Mouse (Mus musculus) CH12.LX (cell line): ENCODE results near the gene Slc15a3. TPM values are rescaled to one million over a fixed set of nuclear protein-coding genes. Genes with fewer than 3 reads are reported as not detected.

ENCODE experiments used
- DNase-seq: peaks from one replicate; pipeline ENCODE4 v3.0.0-alpha.2; 2013; ENCODE audit errors: extremely low read depth
- H3K27ac ChIP-seq: 2 replicates; pipeline ENCODE4 v1.5.1; 2012; ENCODE audit warnings: low read depth, mild to moderate bottlenecking, control low read depth, moderate library complexity; ENCODE audit not compliant: insufficient read depth
- H3K27me3 ChIP-seq: replicated peaks from 2 replicates; pipeline ENCODE3; 2012; ENCODE audit warnings: inconsistent platforms
- H3K36me3 ChIP-seq, 2 experiments: replicated peaks in 1 of 2; 2 replicates each; pipeline versions ENCODE3 to v1.6.1; 2012; ENCODE audit warnings: inconsistent platforms in 1 of 2, low read length in 1 of 2, mild to moderate bottlenecking in 1 of 2, mixed read lengths in 1 of 2, moderate library complexity in 1 of 2; ENCODE audit not compliant: control insufficient read depth in 1 of 2, insufficient read depth in 1 of 2
- H3K4me1 ChIP-seq, 2 experiments: 2 replicates each; pipeline ENCODE4 v1.6.1; 2012; ENCODE audit warnings: inconsistent platforms in 1 of 2, moderate library complexity in 1 of 2; ENCODE audit not compliant: insufficient read depth in 2 of 2, control insufficient read depth in 1 of 2
- H3K4me2 ChIP-seq: 2 replicates; pipeline ENCODE4 v1.6.1; 2012; ENCODE audit warnings: low read depth, mild to moderate bottlenecking, control low read depth; ENCODE audit not compliant: poor library complexity, insufficient read depth, severe bottlenecking
- H3K4me3 ChIP-seq, 3 experiments: fragments of 150-350 bp in 1 of 3; sonication (generic) in 1 of 3; replicated peaks in 1 of 3; 2 replicates each; pipeline versions ENCODE3 to v1.5.1; 2011 to 2012; ENCODE audit warnings: low read depth in 2 of 3, low read length in 2 of 3, mild to moderate bottlenecking in 2 of 3, moderate library complexity in 2 of 3, control low read depth in 1 of 3, improper control_type of control experiment in 1 of 3, inconsistent platforms in 1 of 3, mixed read lengths in 1 of 3; ENCODE audit not compliant: poor library complexity in 1 of 3
- H3K79me2 ChIP-seq: replicated peaks from 2 replicates; pipeline ENCODE4 v1.6.1; 2012; ENCODE audit warnings: mild to moderate bottlenecking, moderate library complexity; ENCODE audit not compliant: control insufficient read depth, poor library complexity, insufficient read depth, severe bottlenecking; ENCODE audit errors: extremely low read depth
- H3K9ac ChIP-seq: 2 replicates; pipeline ENCODE4 v1.6.1; 2012; ENCODE audit warnings: low read depth, mild to moderate bottlenecking, control low read depth, moderate library complexity; ENCODE audit not compliant: insufficient read depth
- H3K9me3 ChIP-seq: replicated peaks from 2 replicates; pipeline ENCODE3; 2012; ENCODE audit warnings: low read length, inconsistent platforms, mixed read lengths
- BHLHE40 ChIP-seq: IDR thresholded peaks from 2 replicates; pipeline ENCODE4 v1.6.1; 2011; ENCODE audit warnings: mild to moderate bottlenecking, low read depth, low read length, improper control_type of control experiment
- CHD1 ChIP-seq: IDR thresholded peaks from 2 replicates; pipeline ENCODE4 v1.6.1; 2012; ENCODE audit warnings: low read depth, low read length, improper control_type of control experiment, inconsistent platforms
- CHD2 ChIP-seq: IDR thresholded peaks from 2 replicates; pipeline ENCODE4 v1.6.1; 2011; ENCODE audit warnings: low read length, improper control_type of control experiment
- E2F4 ChIP-seq: IDR thresholded peaks from 2 replicates; pipeline ENCODE4 v1.6.1; 2011; ENCODE audit warnings: low read depth, low read length, improper control_type of control experiment; ENCODE audit not compliant: insufficient replicate concordance
- EP300 ChIP-seq: IDR thresholded peaks from 2 replicates; pipeline ENCODE4 v1.6.1; 2011; ENCODE audit warnings: low read length, improper control_type of control experiment
- ETS1 ChIP-seq: conservative IDR thresholded peaks from 2 replicates; pipeline ENCODE4 v1.6.1; 2012; ENCODE audit warnings: low read depth, mild to moderate bottlenecking, inconsistent platforms, low read length, improper control_type of control experiment, moderate library complexity
- GABPA ChIP-seq: IDR thresholded peaks from 2 replicates; pipeline ENCODE4 v1.6.1; 2012; ENCODE audit warnings: low read depth, low read length, improper control_type of control experiment, inconsistent platforms; ENCODE audit not compliant: insufficient replicate concordance
- IRF4 ChIP-seq: IDR thresholded peaks from 2 replicates; pipeline ENCODE4 v1.6.1; 2014; ENCODE audit warnings: low read depth, mild to moderate bottlenecking, inconsistent platforms, low read length, improper control_type of control experiment
- JUND ChIP-seq: conservative IDR thresholded peaks from 2 replicates; pipeline ENCODE4 v1.6.1; 2011; ENCODE audit warnings: low read depth, low read length, improper control_type of control experiment
- KAT2A ChIP-seq: IDR thresholded peaks from 2 replicates; pipeline ENCODE4 v1.6.1; 2012; ENCODE audit warnings: low read length, improper control_type of control experiment, inconsistent platforms; ENCODE audit not compliant: insufficient replicate concordance
- MAX ChIP-seq: IDR thresholded peaks from 2 replicates; pipeline ENCODE4 v1.6.1; 2011; ENCODE audit warnings: low read length, improper control_type of control experiment
- MAZ ChIP-seq: IDR thresholded peaks from 2 replicates; pipeline ENCODE4 v1.6.1; 2012; ENCODE audit warnings: low read depth, mild to moderate bottlenecking, inconsistent platforms, low read length, improper control_type of control experiment, moderate library complexity
- MEF2A ChIP-seq: IDR thresholded peaks from 2 replicates; pipeline ENCODE4 v1.6.1; 2014; ENCODE audit warnings: low read depth, mild to moderate bottlenecking, inconsistent platforms, low read length, improper control_type of control experiment, borderline replicate concordance
- MXI1 ChIP-seq: IDR thresholded peaks from 2 replicates; pipeline ENCODE4 v1.6.1; 2011; ENCODE audit warnings: mild to moderate bottlenecking, low read depth, low read length, improper control_type of control experiment
- MYC ChIP-seq: IDR thresholded peaks from 2 replicates; pipeline ENCODE4 v1.6.1; 2011; ENCODE audit warnings: low read depth, mild to moderate bottlenecking, improper control_type of control experiment, low read length
- NELFE ChIP-seq: IDR thresholded peaks from 2 replicates; pipeline ENCODE4 v1.6.1; 2011; ENCODE audit warnings: low read depth, low read length, improper control_type of control experiment
- NRF1 ChIP-seq: IDR thresholded peaks from 2 replicates; pipeline ENCODE4 v1.6.1; 2014; ENCODE audit warnings: low read depth, mild to moderate bottlenecking, inconsistent platforms, low read length, improper control_type of control experiment, moderate library complexity
- PAX5 ChIP-seq: IDR thresholded peaks from 2 replicates; pipeline ENCODE4 v1.6.1; 2012; ENCODE audit warnings: low read length, inconsistent platforms, mixed read lengths
- SIN3A ChIP-seq: IDR thresholded peaks from 2 replicates; pipeline ENCODE4 v1.6.1; 2012; ENCODE audit warnings: low read length, improper control_type of control experiment, inconsistent platforms
- SMC3 ChIP-seq: IDR thresholded peaks from 2 replicates; pipeline ENCODE4 v1.6.1; 2011; ENCODE audit warnings: low read depth, low read length, improper control_type of control experiment
- TBP ChIP-seq: conservative IDR thresholded peaks from 2 replicates; pipeline ENCODE4 v1.6.1; 2011; ENCODE audit warnings: low read depth, low read length, improper control_type of control experiment
- TCF12 ChIP-seq: IDR thresholded peaks from 2 replicates; pipeline ENCODE4 v1.6.1; 2014; ENCODE audit warnings: low read depth, mild to moderate bottlenecking, inconsistent platforms, low read length, improper control_type of control experiment
- USF1 ChIP-seq: IDR thresholded peaks from 2 replicates; pipeline ENCODE4 v1.6.1; 2014; ENCODE audit warnings: low read depth, mild to moderate bottlenecking, inconsistent platforms, low read length, improper control_type of control experiment
- USF2 ChIP-seq: conservative IDR thresholded peaks from 2 replicates; pipeline ENCODE4 v1.6.1; 2011; ENCODE audit warnings: low read depth, low read length, improper control_type of control experiment
- ZKSCAN1 ChIP-seq: IDR thresholded peaks from 2 replicates; pipeline ENCODE4 v1.6.1; 2012; ENCODE audit warnings: low read depth, inconsistent platforms, low read length, improper control_type of control experiment, borderline replicate concordance
- ZMIZ1 ChIP-seq: IDR thresholded peaks from 2 replicates; pipeline ENCODE4 v1.6.1; 2012; ENCODE audit warnings: low read depth, mild to moderate bottlenecking, inconsistent platforms, low read length, improper control_type of control experiment
- ZNF384 ChIP-seq: IDR thresholded peaks from 2 replicates; pipeline ENCODE4 v1.6.1; 2012; ENCODE audit warnings: low read depth, low read length, improper control_type of control experiment, inconsistent platforms
- dilution Hi-C: fragments of 300-500 bp; cut with MboI; formaldehyde crosslinking; loops from 2 replicates; pipeline ENCODE4 v1.14.3; 2020; ENCODE audit warnings: low sequenced_read_pairs; ENCODE audit not compliant: extremely low pct_unique_long_range_greater_than_20kb, extremely low pct_ligation_motif_present
- in situ Hi-C: fragments of 300-500 bp; cut with MboI; formaldehyde crosslinking; loops from 3 replicates; pipeline ENCODE4 v1.14.3; 2019; ENCODE audit warnings: low sequenced_read_pairs, low pct_ligation_motif_present, low pct_unique_long_range_greater_than_20kb, mixed read lengths
- polyA plus RNA-seq: library from polyadenylated mRNA; unstranded; fragments of >175 nt; gene quantifications from 2 replicates; pipeline ENCODE4 v1.2.1, GENCODE M21; 2012; ENCODE audit warnings: low read depth; ENCODE audit not compliant: insufficient read length
- total RNA-seq, 2 experiments: library from RNA; depleted of rRNA; stranded (reverse); fragments of 300-350 nt in 1 of 2; fragments of >200 nt in 1 of 2; gene quantifications; 2 replicates each; pipeline ENCODE4 v1.2.3; 2012 to 2014

Gene Slc15a3
- total and polyA plus RNA-seq, 3 experiments = 84.5 to 219 (median 94.3) TPM

- TF ChIP-seq TCF12 (no peak), MEF2A (no peak), SIN3A (no peak; the same call in 1 of the 2 replicates)
Measured at GRCm38 (mm10) chr19:10842914-10843313, 3.4 kb downstream of the Slc15a3 start (continued).

GRCm38 (mm10) chr19:10844206-10844605 lies 4.7 kb downstream of the Slc15a3 start:
- Histone ChIP-seq H3K9ac (peak overlapping the region; percentile 12; the same call in 1 of the 2 replicates), H3K79me2 (peaks cover 30% of the 10 kb centered on the region), H3K9me3 (no peaks in the 10 kb centered on the region), H3K27me3 (no peaks in the 10 kb centered on the region), H3K4me2 (peak overlapping the region; percentile 82), H3K4me3 (peak overlapping the region; percentile 54 to 60 (median 55)), H3K36me3 (peaks cover 16 to 44% of the 10 kb centered on the region in 2 experiments)
- in situ Hi-C loops = loop anchor here (5.0 kb wide), 1 partner anchor 33 kb away; no protein-coding TSS in a partner anchor
- peak; percentile 64 for DNase-seq
- TF ChIP-seq NRF1 (no peak), TBP (0 out of 2 replicates have a peak, but pooled peaks have one; percentile 14), ETS1 (peak; percentile 72), ZKSCAN1 (no peak), ZMIZ1 (no peak), CHD1 (peak; percentile 70; the same call in 1 of the 2 replicates), E2F4 (no peak), MXI1 (peak; percentile 52; the same call in 1 of the 2 replicates), NELFE (no peak), SIN3A (peak; percentile 93), ZNF384 (no peak), BHLHE40 (0 out of 2 replicates have a peak, but pooled peaks have one; percentile 32)
- TF ChIP-seq, all 38 proteins: peak for 6
- Histone ChIP-seq H3K4me1 (peaks cover 15 to 57% of the 10 kb centered on the region in 2 experiments), H3K27ac (peak overlapping the region; percentile 33)
- dilution Hi-C loops = no loop called here

- Histone ChIP-seq H3K79me2 (peaks cover 29% of the 10 kb centered on the region), H3K27ac (peak overlapping the region; percentile 20; the same call in 1 of the 2 replicates)
- TF ChIP-seq GABPA (no peak), BHLHE40 (peak; percentile 100), NRF1 (no peak), E2F4 (0 out of 2 replicates have a peak, but pooled peaks have one; percentile 27), ETS1 (peak; percentile 100), KAT2A (no peak), IRF4 (peak; percentile 87), SIN3A (peak; percentile 82), USF1 (no peak), SMC3 (no peak; the same call in 1 of the 2 replicates), MAZ (peak; percentile 88; the same call in 1 of the 2 replicates), TCF12 (peak; percentile 79), ZKSCAN1 (no peak), TBP (peak; percentile 86), JUND (peak; percentile 78), EP300 (peak; percentile 86), ZMIZ1 (no peak), CHD2 (0 out of 2 replicates have a peak, but pooled peaks have one; percentile 42), PAX5 (no peak), MYC (peak; percentile 82), USF2 (no peak), MEF2A (peak; percentile 99), MAX (peak; percentile 81)
Measured at GRCm38 (mm10) chr19:10845454-10845853, 5.9 kb downstream of the Slc15a3 start.

More at GRCm38 (mm10) chr19:10845454-10845853, 5.9 kb downstream of the Slc15a3 start:
- dilution Hi-C loops = no loop called here
- H3K4me1 ChIP-seq = peaks cover 15 to 55% of the 10 kb centered on the region in 2 experiments
- DNase-seq = peak; percentile 85
- H3K27me3 ChIP-seq = no peaks in the 10 kb centered on the region
- H3K9ac ChIP-seq = no peak overlapping the region
- no peaks in the 10 kb centered on the region for H3K9me3 ChIP-seq
- in situ Hi-C loops = no loop called here
- H3K4me2 ChIP-seq = peak overlapping the region; percentile 41; the same call in 1 of the 2 replicates
- peaks cover 26 to 56% of the 10 kb centered on the region in 2 experiments for H3K36me3 ChIP-seq
- H3K4me3 ChIP-seq = peak overlapping the region in 2 of 3 experiments; percentile 55 to 60
